Mouse (Mus musculus) hindbrain, embryonic 11.5 days (tissue): Measurements from ENCODE around the gene Olfr1367. TPM values are rescaled to one million over a fixed set of nuclear protein-coding genes. Genes with fewer than 3 reads are reported as not detected.

Source experiments
- ATAC-seq: fragments of 200-750 bp; cut with Nextera tagmentation; 2 replicates; pipeline ENCODE4 v1.8.0; 2017; ENCODE audit warnings: mild to moderate bottlenecking, moderate TSS enrichment, moderate library complexity; ENCODE audit not compliant: low FRiP score
- DNase-seq: peaks from one replicate; pipeline ENCODE4 v3.0.0-alpha.2; 2015; ENCODE audit warnings: low spot score
- H3K27ac ChIP-seq: fragments of 300-500 bp; sonication (generic); 2 replicates; pipeline ENCODE4 v1.5.1; 2014; ENCODE audit warnings: mild to moderate bottlenecking, low read depth, low read length
- H3K27me3 ChIP-seq: fragments of 300-500 bp; sonication (generic); 2 replicates; pipeline ENCODE4 v1.6.1; 2014; ENCODE audit warnings: mild to moderate bottlenecking, low read length, moderate library complexity, mixed read lengths; ENCODE audit not compliant: control insufficient read depth, insufficient read depth
- H3K36me3 ChIP-seq: fragments of 300-500 bp; sonication (generic); 2 replicates; pipeline ENCODE4 v1.6.1; 2014; ENCODE audit warnings: mild to moderate bottlenecking, low read length, moderate library complexity, mixed read lengths; ENCODE audit not compliant: control insufficient read depth, insufficient read depth
- H3K4me1 ChIP-seq: fragments of 300-500 bp; sonication (generic); replicated peaks from 2 replicates; pipeline ENCODE4 v1.6.1; 2014; ENCODE audit warnings: low read length, mixed read lengths; ENCODE audit not compliant: control insufficient read depth, insufficient read depth
- H3K4me2 ChIP-seq: fragments of 300-500 bp; sonication (generic); replicated peaks from 2 replicates; pipeline ENCODE4 v1.6.1; 2014; ENCODE audit warnings: mild to moderate bottlenecking, low read depth, low read length
- H3K4me3 ChIP-seq: fragments of 300-500 bp; sonication (generic); 2 replicates; pipeline ENCODE4 v1.5.1; 2014; ENCODE audit warnings: low read depth, low read length
- H3K9ac ChIP-seq: fragments of 300-500 bp; sonication (generic); 2 replicates; pipeline ENCODE4 v1.6.1; 2014; ENCODE audit warnings: low read depth, low read length
- H3K9me3 ChIP-seq: fragments of 300-500 bp; sonication (generic); 2 replicates; pipeline ENCODE4 v1.6.1; 2016; ENCODE audit warnings: low read length; ENCODE audit not compliant: control insufficient read depth
- WGBS: fragments of 180-500 bp; shearing (Covaris S2); extraction: QIAGEN DNeasy Blood & Tissue Kit; methylation state at CpG from one replicate; pipeline ENCODE4 v1.1.7; 2014; 5-methylcytosine and 5-hydroxymethylcytosine counted together
- polyA plus RNA-seq: library from polyadenylated mRNA; unstranded; fragments of >200 nt; fragmentation: Nextera tagmentation; extraction: Ambion mirVana; gene quantifications from 2 replicates; pipeline ENCODE4 v1.2.1, GENCODE M21; 2014

The Olfr1367 gene
- polyA plus RNA-seq = not detected in 2 replicates

- Histone ChIP-seq H3K36me3 (no peaks in the 10 kb centered on the region), H3K4me2 (no peak within 1 kb of the TSS), H3K9ac (no peak within 1 kb of the TSS), H3K4me3 (no peak within 1 kb of the TSS), H3K27ac (no peak within 1 kb of the TSS), H3K9me3 (no peaks in the 10 kb centered on the region), H3K4me1 (no peaks in the 10 kb centered on the region), H3K27me3 (no peaks in the 10 kb centered on the region)
- WGBS = 87% methylated on average over 1 of the region's 1 CpGs
- DNase-seq (no peak), ATAC-seq (no peak)
Observed at GRCm38 (mm10) chr13:21346610-21347009, at the start of gene Olfr1367. TSS of gene Olfr1367 (plus strand) at chr13:21346910.

- ATAC-seq (no peak), DNase-seq (no peak)
- WGBS = 57% methylated on average over 3 of the region's 3 CpGs
- H3K4me3 ChIP-seq = no peak overlapping the region
- H3K4me2 ChIP-seq = no peak overlapping the region
- no peaks in the 10 kb centered on the region for H3K9me3 ChIP-seq
- no peak overlapping the region for H3K9ac ChIP-seq
- H3K36me3 ChIP-seq = no peaks in the 10 kb centered on the region
- no peaks in the 10 kb centered on the region for H3K27me3 ChIP-seq
- H3K4me1 ChIP-seq = no peaks in the 10 kb centered on the region
- H3K27ac ChIP-seq = no peak overlapping the region
Observed at GRCm38 (mm10) chr13:21298557-21298956, 48.2 kb upstream of the Olfr1367 start.

- 86% methylated on average over 3 of the region's 3 CpGs for WGBS
- H3K36me3 ChIP-seq = no peaks in the 10 kb centered on the region
- H3K9me3 ChIP-seq = no peaks in the 10 kb centered on the region
- H3K4me2 ChIP-seq = no peak overlapping the region
- no peak overlapping the region for H3K4me3 ChIP-seq
- H3K27ac ChIP-seq = no peak overlapping the region
- H3K27me3 ChIP-seq = no peaks in the 10 kb centered on the region
- H3K9ac ChIP-seq = no peak overlapping the region
- DNase-seq (no peak), ATAC-seq (no peak)
- no peaks in the 10 kb centered on the region for H3K4me1 ChIP-seq
Observed at GRCm38 (mm10) chr13:21304483-21305066, 42.1 kb upstream of the Olfr1367 start.

- H3K9ac ChIP-seq = no peak overlapping the region
- no peaks in the 10 kb centered on the region for H3K9me3 ChIP-seq
- no peaks in the 10 kb centered on the region for H3K27me3 ChIP-seq
- 74% methylated on average over 2 of the region's 2 CpGs for WGBS
- H3K27ac ChIP-seq = no peak overlapping the region
- no peaks in the 10 kb centered on the region for H3K4me1 ChIP-seq
- no peak overlapping the region for H3K4me3 ChIP-seq
- DNase-seq = no peak
- H3K36me3 ChIP-seq = no peaks in the 10 kb centered on the region
- no peak for ATAC-seq
- no peak overlapping the region for H3K4me2 ChIP-seq
Observed at GRCm38 (mm10) chr13:21309788-21310187, 36.9 kb upstream of the Olfr1367 start.

- no peak for ATAC-seq
- WGBS = 22% methylated on average over 3 of the region's 3 CpGs
- H3K27me3 ChIP-seq = no peaks in the 10 kb centered on the region
Observed at GRCm38 (mm10) chr13:21311926-21312325, 34.8 kb upstream of the Olfr1367 start, which contains the start of gene Gpx6. TSS of gene Gpx6 (plus strand) at chr13:21312125.

GRCm38 (mm10) chr13:21312854-21313253, 33.9 kb upstream of the Olfr1367 start:
- no peaks in the 10 kb centered on the region for H3K36me3 ChIP-seq
- no peak overlapping the region for H3K4me3 ChIP-seq
- no peak overlapping the region for H3K9ac ChIP-seq
- no peak overlapping the region for H3K27ac ChIP-seq
- no peak overlapping the region for H3K4me2 ChIP-seq
- no peaks in the 10 kb centered on the region for H3K27me3 ChIP-seq
- no peaks in the 10 kb centered on the region for H3K9me3 ChIP-seq
- 47% methylated on average over 3 of the region's 5 CpGs for WGBS
- DNase-seq (no peak), ATAC-seq (no peak)
- no peaks in the 10 kb centered on the region for H3K4me1 ChIP-seq

More at GRCm38 (mm10) chr13:21311926-21312325, 34.8 kb upstream of the Olfr1367 start, which contains the start of gene Gpx6:
- no peak within 1 kb of the TSS for H3K4me2 ChIP-seq
- no peaks in the 10 kb centered on the region for H3K4me1 ChIP-seq
- no peak for DNase-seq
- no peak within 1 kb of the TSS for H3K4me3 ChIP-seq
- no peak within 1 kb of the TSS for H3K27ac ChIP-seq
- H3K9ac ChIP-seq = no peak within 1 kb of the TSS
- no peaks in the 10 kb centered on the region for H3K9me3 ChIP-seq
- no peaks in the 10 kb centered on the region for H3K36me3 ChIP-seq

- H3K27me3 ChIP-seq = no peaks in the 10 kb centered on the region
- DNase-seq (no peak), ATAC-seq (no peak)
- no peaks in the 10 kb centered on the region for H3K9me3 ChIP-seq
- WGBS = 83% methylated on average over 4 of the region's 4 CpGs
- no peak overlapping the region for H3K9ac ChIP-seq
- H3K36me3 ChIP-seq = no peaks in the 10 kb centered on the region
- H3K4me1 ChIP-seq = no peaks in the 10 kb centered on the region
- no peak overlapping the region for H3K4me2 ChIP-seq
- H3K27ac ChIP-seq = no peak overlapping the region
- no peak overlapping the region for H3K4me3 ChIP-seq
Observed at GRCm38 (mm10) chr13:21313903-21314302, 32.8 kb upstream of the Olfr1367 start.

GRCm38 (mm10) chr13:21320262-21320661, 26.4 kb upstream of the Olfr1367 start:
- no peak overlapping the region for H3K9ac ChIP-seq
- no peak for ATAC-seq
- WGBS = 67% methylated on average over 3 of the region's 3 CpGs

GRCm38 (mm10) chr13:21321890-21322494, 24.7 kb upstream of the Olfr1367 start:
- Histone ChIP-seq H3K4me2 (peak overlapping the region; percentile 39), H3K27ac (no peak overlapping the region), H3K9me3 (no peaks in the 10 kb centered on the region), H3K9ac (no peak overlapping the region), H3K4me1 (no peaks in the 10 kb centered on the region), H3K4me3 (peak overlapping the region; percentile 22; the same call in 1 of the 2 replicates), H3K36me3 (no peaks in the 10 kb centered on the region), H3K27me3 (no peaks in the 10 kb centered on the region; the same call in 1 of the 2 replicates)
- peak; percentile 45 for DNase-seq
- WGBS = 3% methylated on average over 18 of the region's 18 CpGs
- no peak for ATAC-seq

More at GRCm38 (mm10) chr13:21320262-21320661, 26.4 kb upstream of the Olfr1367 start:
- DNase-seq = no peak
- Histone ChIP-seq H3K9me3 (no peaks in the 10 kb centered on the region), H3K36me3 (no peaks in the 10 kb centered on the region), H3K4me1 (no peaks in the 10 kb centered on the region), H3K4me3 (no peak overlapping the region), H3K4me2 (no peak overlapping the region), H3K27ac (no peak overlapping the region), H3K27me3 (no peaks in the 10 kb centered on the region; the same call in 1 of the 2 replicates)
